Comparison of ENCODE assay signal across 18 mouse cellular contexts in genomic region chr9:12945476-12945875, GRCm38 (mm10).
"Had no signal": no experiment of that assay in that cellular context is flagged by ENCODE, and none has a peak within 500 bp of the region (broad histone marks: within the 10 kb centered on the region; RNA-seq: fewer than 3 reads in every experiment).

No protein-coding gene starts in this region.

- DNase-seq: lung, embryonic 14.5 days; lung, postnatal 10 days; lung, postnatal 4 days; midbrain, embryonic 14.5 days; retina, postnatal 1 day; right cerebral cortex, adult 18-20 months; right cerebral cortex, postnatal 25 days; right cerebral cortex, postnatal 4 days; spleen, adult 18-20 months; thymus, adult 18-20 months; thymus, postnatal 14 days; thymus, postnatal 36 days had no signal

- H3K4me2 ChIP-seq: lung, embryonic 14.5 days; midbrain, embryonic 12.5 days; neural tube, embryonic 13.5 days; neural tube, embryonic 15.5 days had no signal

- H3K36me3 ChIP-seq: midbrain, embryonic 10.5 days; midbrain, embryonic 12.5 days; neural tube, embryonic 13.5 days; neural tube, embryonic 15.5 days had no signal

- H3K27me3 ChIP-seq: midbrain, embryonic 12.5 days; neural tube, embryonic 13.5 days; neural tube, embryonic 15.5 days had no signal

- H3K27ac ChIP-seq: midbrain, embryonic 10.5 days; midbrain, embryonic 12.5 days; neural tube, embryonic 13.5 days; neural tube, embryonic 15.5 days had no signal

- H3K4me3 ChIP-seq: midbrain, embryonic 10.5 days; midbrain, embryonic 12.5 days; myocyte; neural tube, embryonic 13.5 days; neural tube, embryonic 15.5 days had no signal

- H3K4me1 ChIP-seq: midbrain, embryonic 10.5 days; midbrain, embryonic 12.5 days; neural tube, embryonic 13.5 days; neural tube, embryonic 15.5 days had no signal

- ATAC-seq: midbrain, embryonic 16.5 days had no signal

- H3K9me3 ChIP-seq: midbrain, embryonic 10.5 days; midbrain, embryonic 12.5 days; neural tube, embryonic 13.5 days; neural tube, embryonic 15.5 days had no signal

- H3K9ac ChIP-seq: lung, embryonic 14.5 days; midbrain, embryonic 12.5 days; neural tube, embryonic 13.5 days; neural tube, embryonic 15.5 days had no signal
